Mouse (Mus musculus) liver, embryonic 11.5 days (tissue): ENCODE data around the gene Inca1. TPM values are rescaled to one million over a fixed set of nuclear protein-coding genes. Genes with fewer than 3 reads are reported as not detected.

Experiments
- ATAC-seq: fragments of 200-750 bp; cut with Nextera tagmentation; replicated peaks from 2 replicates; pipeline ENCODE4 v1.8.0; 2017; ENCODE audit warnings: moderate number of reproducible peaks, mild to moderate bottlenecking, moderate TSS enrichment, moderate library complexity; ENCODE audit not compliant: low FRiP score
- DNase-seq: peaks from one replicate; pipeline ENCODE4 v3.0.0-alpha.2; 2017; ENCODE audit warnings: low spot score
- H3K27ac ChIP-seq: fragments of 300-500 bp; sonication (generic); 2 replicates; pipeline ENCODE4 v1.5.1; 2014; ENCODE audit warnings: mild to moderate bottlenecking, low read depth, low read length, control low read depth
- H3K27me3 ChIP-seq: fragments of 300-500 bp; sonication (generic); replicated peaks from 2 replicates; pipeline ENCODE4 v1.6.1; 2014; ENCODE audit warnings: low read length, mixed read lengths; ENCODE audit not compliant: control insufficient read depth, insufficient read depth
- H3K36me3 ChIP-seq: fragments of 300-500 bp; sonication (generic); 2 replicates; pipeline ENCODE4 v1.6.1; 2014; ENCODE audit warnings: mild to moderate bottlenecking, low read length, moderate library complexity, mixed read lengths; ENCODE audit not compliant: control insufficient read depth, insufficient read depth
- H3K4me1 ChIP-seq: fragments of 300-500 bp; sonication (generic); replicated peaks from 2 replicates; pipeline ENCODE4 v1.6.1; 2014; ENCODE audit warnings: low read length, mixed read lengths; ENCODE audit not compliant: control insufficient read depth, insufficient read depth
- H3K4me2 ChIP-seq: fragments of 300-500 bp; sonication (generic); 2 replicates; pipeline ENCODE4 v1.6.1; 2014; ENCODE audit warnings: mild to moderate bottlenecking, control low read depth, moderate library complexity
- H3K4me3 ChIP-seq: fragments of 300-500 bp; sonication (generic); 2 replicates; pipeline ENCODE4 v1.5.1; 2014; ENCODE audit warnings: low read depth, low read length, control low read depth
- H3K9ac ChIP-seq: fragments of 300-500 bp; sonication (generic); 2 replicates; pipeline ENCODE4 v1.6.1; 2014; ENCODE audit warnings: low read depth, low read length, control low read depth
- H3K9me3 ChIP-seq: fragments of 300-500 bp; sonication (generic); 2 replicates; pipeline ENCODE4 v1.6.1; 2016; ENCODE audit warnings: low read length, inconsistent platforms, mixed read lengths; ENCODE audit not compliant: control insufficient read depth
- WGBS: fragments of 180-500 bp; shearing (Covaris S2); extraction: QIAGEN DNeasy Blood & Tissue Kit; methylation state at CpG from one replicate; pipeline ENCODE4 v1.1.7; 2014; 5-methylcytosine and 5-hydroxymethylcytosine counted together
- polyA plus RNA-seq: library from polyadenylated mRNA; unstranded; fragments of >200 nt; fragmentation: Nextera tagmentation; extraction: Ambion mirVana; gene quantifications from 2 replicates; pipeline ENCODE4 v1.2.1, GENCODE M21; 2014

The Inca1 gene
- polyA plus RNA-seq, 1 experiment from 2014 or later: 0.96 TPM

- peak; percentile 81 for DNase-seq
- under 1% methylated on average over 31 of the region's 31 CpGs for WGBS
- Histone ChIP-seq H3K9ac (peak overlapping the region; percentile 77), H3K4me2 (peak overlapping the region; percentile 83), H3K36me3 (peaks cover 12% of the 10 kb centered on the region; the same call in 1 of the 2 replicates), H3K9me3 (no peaks in the 10 kb centered on the region), H3K27me3 (no peaks in the 10 kb centered on the region), H3K4me3 (peak overlapping the region; percentile 66), H3K4me1 (peaks cover 22% of the 10 kb centered on the region), H3K27ac (peak overlapping the region; percentile 89)
- ATAC-seq: peak; percentile 16; the same call in 1 of the 2 replicates
Measured at GRCm38 (mm10) chr11:70669582-70670345, 30.2 kb downstream of the Inca1 start.

- peak; percentile 95 for DNase-seq
- Histone ChIP-seq H3K27me3 (no peaks in the 10 kb centered on the region), H3K36me3 (peaks cover 16% of the 10 kb centered on the region), H3K4me1 (peaks cover 22% of the 10 kb centered on the region), H3K4me2 (peak within 1 kb of the TSS; percentile 84), H3K9ac (peak within 1 kb of the TSS; percentile 77), H3K9me3 (no peaks in the 10 kb centered on the region), H3K27ac (peak within 1 kb of the TSS; percentile 89), H3K4me3 (peak within 1 kb of the TSS; percentile 66)
- ATAC-seq: peak; percentile 94
- WGBS: under 1% methylated on average over 44 of the region's 44 CpGs
Measured at GRCm38 (mm10) chr11:70668771-70669505, 31.0 kb downstream of the Inca1 start, which contains the start of gene Spag7. TSS of gene Spag7 (minus strand) at chr11:70669416.

- no peaks in the 10 kb centered on the region for H3K9me3 ChIP-seq
- peak overlapping the region; percentile 84 for H3K4me2 ChIP-seq
- peak overlapping the region; percentile 72 for H3K9ac ChIP-seq
- peaks cover 22% of the 10 kb centered on the region for H3K4me1 ChIP-seq
- peak overlapping the region; percentile 89 for H3K27ac ChIP-seq
- WGBS: 2% methylated on average over 15 of the region's 15 CpGs
- peak; percentile 76 for DNase-seq
- peak; percentile 60 for ATAC-seq
- H3K4me3 ChIP-seq: peak overlapping the region; percentile 66
- H3K36me3 ChIP-seq: peaks cover 21% of the 10 kb centered on the region
- H3K27me3 ChIP-seq: no peaks in the 10 kb centered on the region
Measured at GRCm38 (mm10) chr11:70668335-70668770, 31.6 kb downstream of the Inca1 start.

GRCm38 (mm10) chr11:70667271-70668150 is 32.4 kb downstream of the Inca1 start:
- Histone ChIP-seq H3K4me1 (peaks cover 22% of the 10 kb centered on the region), H3K27me3 (no peaks in the 10 kb centered on the region), H3K36me3 (peaks cover 25% of the 10 kb centered on the region), H3K9me3 (no peaks in the 10 kb centered on the region), H3K27ac (peak overlapping the region; percentile 89), H3K4me2 (peak overlapping the region; percentile 84), H3K9ac (peak overlapping the region; percentile 72), H3K4me3 (peak overlapping the region; percentile 66)
- WGBS: 65% methylated on average over 14 of the region's 14 CpGs
- DNase-seq: no peak
- ATAC-seq: no peak

- Histone ChIP-seq H3K9me3 (no peaks in the 10 kb centered on the region), H3K27me3 (no peaks in the 10 kb centered on the region), H3K4me1 (peaks cover 20% of the 10 kb centered on the region), H3K27ac (no peak overlapping the region), H3K4me2 (no peak overlapping the region), H3K36me3 (peaks cover 28% of the 10 kb centered on the region), H3K4me3 (no peak overlapping the region), H3K9ac (no peak overlapping the region)
- WGBS: 95% methylated on average over 8 of the region's 8 CpGs
- DNase-seq (no peak), ATAC-seq (no peak)
Measured at GRCm38 (mm10) chr11:70666687-70667086, 33.3 kb downstream of the Inca1 start.

GRCm38 (mm10) chr11:70664741-70665140 is 35.2 kb downstream of the Inca1 start:
- no peak overlapping the region for H3K9ac ChIP-seq
- ATAC-seq (no peak), DNase-seq (no peak)
- peaks cover 28% of the 10 kb centered on the region for H3K36me3 ChIP-seq
- no peaks in the 10 kb centered on the region for H3K9me3 ChIP-seq
- H3K4me2 ChIP-seq: no peak overlapping the region
- H3K27me3 ChIP-seq: no peaks in the 10 kb centered on the region
- no peak overlapping the region for H3K4me3 ChIP-seq
- 89% methylated on average over 9 of the region's 9 CpGs for WGBS
- no peak overlapping the region for H3K27ac ChIP-seq
- H3K4me1 ChIP-seq: peaks cover 10% of the 10 kb centered on the region

GRCm38 (mm10) chr11:70663957-70664356 is 36.0 kb downstream of the Inca1 start:
- no peak for DNase-seq
- H3K27me3 ChIP-seq: no peaks in the 10 kb centered on the region
- no peak overlapping the region for H3K27ac ChIP-seq
- H3K4me1 ChIP-seq: peaks cover 10% of the 10 kb centered on the region
- WGBS: 93% methylated on average over 6 of the region's 6 CpGs
- ATAC-seq: no peak
- no peak overlapping the region for H3K4me2 ChIP-seq
- no peak overlapping the region for H3K4me3 ChIP-seq
- H3K36me3 ChIP-seq: peaks cover 28% of the 10 kb centered on the region
- no peak overlapping the region for H3K9ac ChIP-seq
- H3K9me3 ChIP-seq: no peaks in the 10 kb centered on the region

GRCm38 (mm10) chr11:70663101-70663500 is 36.9 kb downstream of the Inca1 start:
- Histone ChIP-seq H3K9ac (no peak overlapping the region), H3K4me1 (peaks cover 14% of the 10 kb centered on the region), H3K4me2 (no peak overlapping the region), H3K27ac (no peak overlapping the region), H3K9me3 (no peaks in the 10 kb centered on the region), H3K36me3 (peaks cover 28% of the 10 kb centered on the region), H3K27me3 (no peaks in the 10 kb centered on the region), H3K4me3 (no peak overlapping the region)
- 89% methylated on average over 8 of the region's 8 CpGs for WGBS
- ATAC-seq: no peak
- no peak for DNase-seq
